Mouse (Mus musculus) cortical plate, adult 2 months (tissue): ENCODE results near the gene Chst8.

Experiments
- CTCF ChIP-seq: fragments of 200-500 bp; IDR thresholded peaks from 2 replicates; pipeline ENCODE4 v1.5.1; 2011; ENCODE audit warnings: mild to moderate bottlenecking, control low read depth, low read length; ENCODE audit not compliant: insufficient read depth; ENCODE audit errors: extremely low read depth
- POLR2A ChIP-seq: fragments of 200-500 bp; IDR thresholded peaks from 2 replicates; pipeline ENCODE4 v1.6.1; 2011; ENCODE audit warnings: mild to moderate bottlenecking, low read length, control low read depth; ENCODE audit not compliant: insufficient read depth; ENCODE audit errors: extremely low read depth

DNA sequence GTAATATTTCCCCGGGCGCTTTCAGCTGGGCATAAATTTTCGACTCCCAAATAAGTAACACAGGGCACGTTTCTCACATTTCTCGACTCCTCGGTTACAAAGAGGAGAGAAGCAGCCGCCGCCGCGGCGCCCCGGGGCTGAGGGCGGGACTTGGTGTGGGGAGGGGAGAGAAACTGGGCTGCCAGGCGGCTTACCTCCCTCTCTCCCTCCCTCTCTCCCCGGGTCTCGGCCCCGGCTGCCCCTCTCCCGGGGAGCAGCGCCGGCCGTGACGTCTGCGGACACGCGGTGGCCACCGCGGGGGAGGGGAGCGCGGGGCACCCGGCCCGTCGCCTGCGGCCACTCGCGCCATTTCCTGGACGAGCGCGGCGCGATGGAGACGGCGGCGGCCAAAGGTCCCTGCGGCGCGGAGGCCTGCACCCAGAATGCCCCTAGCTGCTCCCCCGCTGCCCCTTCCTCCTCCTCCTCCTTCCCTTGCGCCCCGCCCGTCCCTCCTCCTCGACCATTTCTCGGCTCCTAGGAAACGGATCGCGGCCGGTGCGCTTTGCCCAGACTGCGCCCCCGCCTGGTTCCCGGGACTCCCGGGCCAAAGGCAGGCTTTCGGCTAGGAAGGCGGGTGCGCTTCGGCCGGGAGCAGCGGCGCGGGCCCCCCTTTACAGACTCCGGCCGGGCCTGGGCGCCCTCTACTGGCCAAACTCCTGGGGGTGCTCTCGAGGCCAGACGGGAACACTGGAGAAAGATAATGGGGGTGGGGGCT, 157.2 kb downstream of the Chst8 start:
- TF ChIP-seq POLR2A, result 0 out of 2 replicates have a peak, but pooled peaks have one; percentile 1
- TF ChIP-seq CTCF, result 0 out of 2 replicates have a peak, but pooled peaks have one; percentile 25
